Mouse (Mus musculus): ENCODE data around the gene Opn4.

The Opn4 gene

GRCm38 (mm10) chr14:34590743-34591675 is 8.9 kb downstream of the Opn4 start:
- CTCF ChIA-PET: no interaction called here

- CTCF ChIA-PET: no interaction called here
Observed at GRCm38 (mm10) chr14:34590017-34590570, 9.8 kb downstream of the Opn4 start.

DNA sequence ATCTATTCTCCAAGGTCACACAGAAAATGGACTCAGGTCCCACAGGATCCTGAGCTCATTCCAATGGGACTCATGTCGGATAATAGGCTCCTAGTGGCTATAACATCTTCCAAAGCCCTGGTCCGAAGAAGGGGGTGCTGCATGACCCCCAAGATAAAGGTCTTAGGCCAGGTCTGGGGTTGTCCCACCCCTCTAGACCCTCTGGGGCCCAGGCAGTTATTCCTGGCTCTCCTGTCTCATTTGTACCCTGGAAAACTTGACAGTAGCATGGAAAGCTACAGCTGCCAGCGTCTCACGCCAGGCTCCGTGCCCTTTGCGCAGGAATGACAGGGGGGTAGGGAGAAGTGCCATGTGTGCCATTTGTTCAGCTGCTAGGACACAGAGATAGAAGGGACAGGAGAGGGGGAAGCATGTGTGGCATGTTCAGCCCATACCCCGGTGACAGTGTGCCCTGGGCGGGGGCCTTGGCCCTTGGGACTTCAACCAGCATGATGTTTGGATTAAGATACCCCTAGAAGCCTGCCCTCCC is 10.7 kb downstream of the Opn4 start:
- CTCF ChIA-PET: no interaction called here

GRCm38 (mm10) chr14:34588498-34588897 is 11.4 kb downstream of the Opn4 start, which contains the start of gene Ldb3:
Ldb3 (minus strand) TSS chr14:34588682.
- CTCF ChIA-PET: no interaction called here

DNA sequence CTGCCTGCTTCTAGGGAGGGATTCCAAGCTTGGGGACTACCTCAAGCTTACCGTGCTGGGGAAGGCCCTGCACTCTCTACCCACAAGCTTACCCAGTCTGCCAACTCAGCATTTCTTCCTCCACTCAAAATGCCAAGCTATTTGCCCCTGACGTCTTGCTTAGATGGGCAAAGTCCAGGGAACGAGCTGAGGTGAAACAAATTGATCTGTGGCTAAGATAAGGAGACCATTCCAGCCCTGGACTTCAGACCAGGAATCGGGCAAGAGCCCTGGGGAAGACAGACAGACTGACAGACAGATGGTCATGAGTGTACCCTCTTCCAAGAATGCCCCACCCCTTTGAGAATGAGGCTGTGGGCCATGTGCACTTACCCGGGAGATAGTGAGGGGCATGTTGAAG is 11.9 kb downstream of the Opn4 start:
- CTCF ChIA-PET: no interaction called here

DNA sequence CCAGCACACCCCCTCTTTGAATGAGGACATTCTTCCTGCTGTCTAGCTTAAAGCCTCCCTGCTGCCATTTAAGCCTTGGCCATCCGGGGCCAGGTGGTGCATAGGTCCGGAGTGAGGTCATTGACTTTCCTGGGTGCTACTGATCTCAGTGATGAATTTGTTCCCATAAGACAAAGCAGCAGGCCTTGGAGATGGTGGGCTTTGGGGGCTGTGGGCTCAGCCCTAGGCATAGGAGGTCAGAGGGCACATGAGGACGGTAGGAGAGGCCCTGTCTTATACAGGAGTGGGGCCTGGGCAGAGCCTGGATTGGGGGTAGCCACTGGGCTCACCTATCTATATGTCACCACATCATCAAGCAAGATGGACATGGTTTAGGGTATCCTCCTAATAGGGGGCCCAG is 13.1 kb downstream of the Opn4 start:
- CTCF ChIA-PET: no interaction called here

GRCm38 (mm10) chr14:34585358-34586105 is 14.4 kb downstream of the Opn4 start:
- CTCF ChIA-PET: no interaction called here

GRCm38 (mm10) chr14:34582740-34583427 is 17.1 kb downstream of the Opn4 start:
- CTCF ChIA-PET: no interaction called here

GRCm38 (mm10) chr14:34576858-34577257 is 23.1 kb downstream of the Opn4 start:
- CTCF ChIA-PET: no interaction called here

DNA sequence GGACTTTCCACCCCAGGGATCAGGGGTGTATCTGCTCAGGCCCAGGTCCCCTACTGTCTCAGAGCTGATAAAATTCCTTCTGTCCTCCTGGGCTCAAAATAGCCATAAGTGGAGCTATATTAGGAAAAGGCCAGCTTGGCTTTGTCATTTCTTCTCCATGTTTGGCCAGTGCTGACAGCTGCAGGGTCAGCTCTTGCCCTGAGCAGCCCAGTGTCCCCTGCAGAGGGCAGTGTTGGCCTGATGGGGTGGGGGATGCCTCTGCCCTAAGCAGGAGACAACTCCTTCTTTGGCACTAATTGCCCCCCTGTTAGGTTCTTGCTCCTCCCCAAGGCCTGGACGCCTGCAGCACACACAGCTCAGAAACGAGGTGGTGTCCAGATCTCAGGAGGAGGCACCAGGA is 25.9 kb downstream of the Opn4 start:
- CTCF ChIA-PET: no interaction called here

- CTCF ChIA-PET: no interaction called here
Observed at GRCm38 (mm10) chr14:34573348-34573913, 26.5 kb downstream of the Opn4 start.

GRCm38 (mm10) chr14:34571610-34572387 is 28.1 kb downstream of the Opn4 start:
- CTCF ChIA-PET: interaction anchor here (0.6 kb wide), 1 partner anchor 41 kb away, joined by 4 read pairs; no protein-coding TSS in a partner anchor

DNA sequence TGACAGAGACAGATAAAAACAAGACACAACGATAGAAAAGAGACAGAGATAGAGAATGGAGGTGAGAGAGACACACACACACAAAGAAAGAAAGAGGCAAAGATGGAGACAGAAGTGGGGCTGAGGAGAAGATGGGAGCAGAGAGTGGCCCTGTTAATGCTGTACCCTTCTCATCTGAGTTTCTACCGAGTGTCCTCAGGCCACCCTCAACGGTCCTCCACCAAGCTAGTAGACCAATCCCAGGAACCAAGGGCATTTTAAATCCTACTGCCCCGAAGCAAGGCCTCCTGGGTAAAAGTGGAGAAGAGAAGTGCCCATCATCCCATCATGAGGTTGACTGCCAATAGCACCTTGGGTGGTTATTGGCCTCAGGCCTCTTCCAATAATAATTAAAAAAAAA is 29.0 kb downstream of the Opn4 start:
- CTCF ChIA-PET: interaction anchor here (0.6 kb wide), 1 partner anchor 41 kb away, joined by 4 read pairs; no protein-coding TSS in a partner anchor

DNA sequence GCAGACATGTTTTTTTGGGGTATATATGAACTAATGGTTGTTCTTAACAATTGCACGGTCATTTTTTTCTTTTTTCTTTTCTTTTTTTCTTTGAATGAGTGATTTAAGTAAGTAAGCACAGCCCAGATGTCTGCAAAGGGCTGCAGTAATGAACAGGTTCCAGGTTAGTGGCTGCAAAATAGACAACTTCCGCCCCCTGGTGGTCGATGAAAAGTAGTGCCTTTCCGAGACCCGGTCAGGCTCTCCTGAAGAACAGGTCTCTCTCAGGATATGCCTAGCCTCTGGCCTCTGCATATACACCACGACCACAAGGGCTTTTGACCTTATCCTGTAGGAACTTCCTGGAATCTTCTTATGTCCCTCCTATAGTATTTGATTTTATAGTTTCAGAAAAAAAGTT is 29.6 kb downstream of the Opn4 start:
- CTCF ChIA-PET: interaction anchor here (0.7 kb wide), 1 partner anchor 675 kb away, joined by 5 read pairs; no protein-coding TSS in a partner anchor

- CTCF ChIA-PET: interaction anchor here (0.7 kb wide), 1 partner anchor 674 kb away, joined by 5 read pairs; no protein-coding TSS in a partner anchor
Observed at GRCm38 (mm10) chr14:34569534-34570194, 30.3 kb downstream of the Opn4 start.

DNA sequence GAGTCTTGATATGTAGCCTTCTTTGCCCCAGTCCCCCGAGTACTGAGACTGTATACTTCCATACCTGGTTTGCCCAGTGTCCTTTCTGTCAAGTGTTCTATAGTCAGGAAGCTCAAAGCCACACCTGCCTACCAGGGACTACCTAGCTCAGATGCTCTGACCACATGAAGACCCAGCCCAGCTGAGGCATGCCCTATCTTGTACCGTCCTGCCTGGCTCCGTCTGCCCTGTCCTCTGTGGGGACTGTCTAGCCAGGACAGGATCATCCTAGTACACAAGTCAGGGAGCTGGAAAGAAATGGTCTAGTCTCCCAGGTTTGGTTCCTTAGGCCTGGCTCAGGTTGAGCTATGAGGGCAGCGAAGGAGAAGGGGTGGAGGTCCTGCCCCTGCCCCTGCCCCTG is 31.3 kb downstream of the Opn4 start:
- CTCF ChIA-PET: no interaction called here

DNA sequence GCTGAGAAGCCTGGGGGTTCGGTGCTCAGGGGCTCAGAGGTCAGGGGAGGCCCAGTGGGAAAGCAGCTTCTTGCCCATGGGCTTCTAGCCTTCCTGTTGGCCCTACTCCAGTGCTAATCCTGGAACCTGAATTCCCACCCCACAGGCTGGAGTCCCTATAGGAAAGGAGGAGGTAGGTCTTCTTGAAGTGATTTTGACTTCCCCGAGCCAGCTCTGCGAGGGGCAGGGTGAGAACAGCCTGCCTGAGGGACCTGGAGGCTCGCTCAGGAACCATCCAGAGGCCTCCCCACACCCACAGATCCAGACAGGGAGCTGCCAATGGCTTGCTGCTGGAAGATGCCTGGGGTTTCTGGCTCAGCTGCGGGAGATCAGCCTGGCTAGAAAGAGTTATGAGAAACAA is 32.2 kb downstream of the Opn4 start:
- CTCF ChIA-PET: no interaction called here

DNA sequence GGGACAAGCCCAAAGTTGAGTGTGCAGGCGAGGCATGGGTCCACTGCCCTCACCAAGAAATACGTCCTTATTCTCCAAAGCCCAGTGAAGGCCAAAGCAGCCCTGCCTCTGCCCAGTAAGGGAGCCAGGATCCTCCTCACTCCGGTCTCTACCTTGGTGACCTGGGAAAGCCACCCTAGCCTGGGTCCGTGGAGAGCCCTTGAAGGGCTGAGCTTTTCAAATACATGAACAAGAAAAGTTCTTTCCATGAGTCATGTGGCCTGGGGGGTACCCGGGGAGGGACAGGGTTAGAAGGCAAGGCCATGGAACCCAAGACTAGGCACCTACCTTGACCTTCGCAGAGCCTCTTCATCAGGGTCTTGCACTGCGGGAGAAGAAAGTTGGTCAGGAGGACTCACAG is 33.4 kb downstream of the Opn4 start:
- CTCF ChIA-PET: no interaction called here

DNA sequence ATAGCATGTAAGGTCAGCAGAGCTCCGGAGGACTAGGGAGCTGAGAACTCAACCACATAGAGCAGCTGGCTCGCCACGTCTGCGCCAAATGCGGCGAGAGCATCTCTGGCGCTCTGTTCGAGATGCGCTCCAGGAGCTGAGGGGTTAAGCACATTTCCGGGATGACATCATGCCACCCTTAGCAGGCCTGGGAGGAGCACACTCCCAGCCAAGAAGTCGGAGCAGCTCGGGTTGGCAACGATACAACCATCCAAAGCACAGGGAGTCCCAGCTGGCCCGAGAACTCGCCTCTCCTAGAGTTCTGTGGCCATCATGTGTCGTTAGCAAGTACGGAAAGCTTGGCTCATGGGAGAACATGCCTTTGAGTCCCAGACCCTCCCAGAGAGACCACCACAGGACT is 34.2 kb downstream of the Opn4 start:
- CTCF ChIA-PET: no interaction called here

DNA sequence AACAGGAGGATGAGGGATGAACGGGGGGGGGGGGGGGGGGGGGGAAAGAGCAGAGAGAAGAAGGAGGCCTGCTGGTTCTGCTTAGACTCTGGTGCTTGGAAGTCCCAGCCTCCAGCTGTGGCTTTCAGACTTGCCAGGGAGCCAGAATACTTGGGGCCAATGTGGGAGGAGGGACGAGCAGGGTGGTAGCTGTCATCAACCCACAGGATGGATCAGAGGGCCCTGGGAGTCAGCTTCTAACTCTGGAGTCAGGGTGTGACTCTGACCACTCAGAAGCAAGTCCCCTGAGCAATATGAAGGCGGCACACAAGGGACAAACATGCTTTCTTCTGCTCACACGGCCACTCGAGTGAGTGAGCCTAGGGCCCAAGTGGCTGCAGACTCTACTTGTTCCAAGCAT is 35.3 kb downstream of the Opn4 start:
- CTCF ChIA-PET: no interaction called here

Measured in spleen, embryonic (tissue).